Mouse (Mus musculus): ENCODE results near the gene Ogfod1. TPM values are rescaled to one million over a fixed set of nuclear protein-coding genes. Genes with fewer than 3 reads are reported as not detected.
A peak's percentile ranks its signal among the peaks of the same experiment; 100 is the strongest.

Ogfod1 gene
- polyA plus RNA-seq, 1 experiment from 2014 or later: 12.0 TPM

DNA sequence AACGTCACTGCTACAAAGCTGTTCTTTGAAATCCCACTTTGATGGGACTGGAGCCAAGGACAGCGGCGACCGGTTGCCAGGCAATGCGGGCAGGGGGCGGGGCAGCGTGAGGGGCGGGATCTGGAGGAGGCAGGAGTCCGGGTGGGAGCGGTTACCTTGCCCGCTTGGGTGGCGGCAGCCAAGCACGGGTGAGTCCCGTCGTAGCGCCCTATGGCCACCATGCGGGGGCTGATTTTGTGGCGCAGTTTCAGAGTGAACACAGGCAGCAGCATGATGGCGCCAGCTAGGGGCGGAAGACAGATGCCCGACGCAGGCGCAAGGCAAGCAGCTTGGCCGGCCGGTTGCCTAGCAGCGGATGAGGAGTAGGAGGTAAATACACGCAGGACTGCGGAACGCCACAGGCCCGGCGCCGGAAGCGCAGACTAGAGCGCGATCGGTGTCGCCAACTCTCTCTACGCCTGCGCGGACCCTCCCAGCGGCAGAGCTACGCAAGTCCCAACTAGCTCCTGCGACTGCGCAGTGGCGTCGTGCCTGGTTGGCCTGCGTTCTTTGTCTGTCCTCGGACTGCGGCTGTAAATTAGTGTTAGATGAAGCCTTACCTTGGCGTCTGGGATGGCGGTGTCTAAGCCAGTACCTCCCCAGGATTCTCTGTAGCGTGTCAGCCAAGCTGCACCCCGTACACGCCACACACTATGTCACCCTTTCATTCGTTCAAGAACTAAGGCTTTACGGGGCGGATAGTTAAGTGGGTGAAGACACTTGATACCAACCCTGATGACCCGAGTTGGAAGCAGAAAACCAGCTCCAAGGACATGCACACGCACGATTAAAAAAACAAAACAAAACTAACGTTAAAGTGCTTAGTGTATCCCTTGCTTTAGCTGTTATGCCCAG is 61.3 kb downstream of the Ogfod1 start, which contains the start of gene Bbs2:
TSS of gene Bbs2 (minus strand) at position 848 of the 894 bp plus-strand sequence.
- H3K9ac ChIP-seq (ENCODE audit: low read length): peak within 1 kb of the TSS; percentile 70
- under 1% methylated on average over 61 of the region's 61 CpGs for WGBS
- peak within 1 kb of the TSS; percentile 93 for H3K27ac ChIP-seq (ENCODE audit: low read length)
- H3K36me3 ChIP-seq (ENCODE audit: control insufficient read depth, insufficient read depth, low read length): no peaks in the 10 kb centered on the region
- H3K4me3 ChIP-seq (ENCODE audit: low read length): peak within 1 kb of the TSS; percentile 75
- peak within 1 kb of the TSS; percentile 76 for H3K4me2 ChIP-seq (ENCODE audit: low read depth, low read length)
- H3K4me1 ChIP-seq (replicated peaks; ENCODE audit: control insufficient read depth, insufficient read depth, low read length): no peaks in the 10 kb centered on the region; the same call in 1 of the 2 replicates
- no peaks in the 10 kb centered on the region for H3K9me3 ChIP-seq (ENCODE audit: control insufficient read depth, low read length)
- no peaks in the 10 kb centered on the region for H3K27me3 ChIP-seq (ENCODE audit: control insufficient read depth, insufficient read depth, low read depth, low read length)
- ATAC-seq (ENCODE audit: low read depth): peak; percentile 100

GRCm38 (mm10) chr8:94098996-94099395 is 62.0 kb downstream of the Ogfod1 start:
- no peak for ATAC-seq (ENCODE audit: low read depth)
- no peaks in the 10 kb centered on the region for H3K27me3 ChIP-seq (ENCODE audit: control insufficient read depth, insufficient read depth, low read depth, low read length)
- H3K9me3 ChIP-seq (ENCODE audit: control insufficient read depth, low read length): no peaks in the 10 kb centered on the region
- H3K4me3 ChIP-seq (ENCODE audit: low read length): peak overlapping the region; percentile 75
- no peaks in the 10 kb centered on the region for H3K36me3 ChIP-seq (ENCODE audit: control insufficient read depth, insufficient read depth, low read length)
- no peaks in the 10 kb centered on the region; the same call in 1 of the 2 replicates for H3K4me1 ChIP-seq (replicated peaks; ENCODE audit: control insufficient read depth, insufficient read depth, low read length)
- H3K27ac ChIP-seq (ENCODE audit: low read length): no peak overlapping the region
- peak overlapping the region; percentile 76 for H3K4me2 ChIP-seq (ENCODE audit: low read depth, low read length)
- H3K9ac ChIP-seq (ENCODE audit: low read length): peak overlapping the region; percentile 70; the same call in 1 of the 2 replicates
- 36% methylated on average over 4 of the region's 4 CpGs for WGBS

DNA sequence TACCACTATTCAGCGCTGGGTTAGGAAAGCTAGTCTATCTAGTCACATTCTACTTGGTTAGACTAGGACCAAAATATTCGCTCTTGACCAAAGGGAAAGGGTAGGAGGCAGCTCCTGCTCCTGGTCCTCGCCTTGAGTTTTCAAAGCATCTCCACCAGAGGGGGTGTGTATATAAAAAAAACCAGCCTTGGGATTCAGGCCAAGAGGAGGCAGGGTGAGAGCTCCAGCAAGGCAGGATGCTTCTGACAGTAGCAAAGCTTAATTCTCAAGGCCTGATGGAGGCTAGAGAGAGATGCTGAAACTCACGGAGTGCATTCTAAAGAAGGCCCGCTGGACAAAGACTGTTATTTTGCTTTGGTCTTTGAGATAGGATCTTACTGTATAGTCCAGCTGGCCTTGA is 67.1 kb downstream of the Ogfod1 start:
- no peak overlapping the region for H3K4me3 ChIP-seq (ENCODE audit: low read length)
- H3K27ac ChIP-seq (ENCODE audit: low read length): no peak overlapping the region
- WGBS: 49% methylated on average over 5 of the region's 5 CpGs
- H3K9ac ChIP-seq (ENCODE audit: low read length): no peak overlapping the region
- H3K9me3 ChIP-seq (ENCODE audit: control insufficient read depth, low read length): no peaks in the 10 kb centered on the region
- H3K4me2 ChIP-seq (ENCODE audit: low read depth, low read length): no peak overlapping the region
- ATAC-seq (ENCODE audit: low read depth): no peak
- no peaks in the 10 kb centered on the region for H3K36me3 ChIP-seq (ENCODE audit: control insufficient read depth, insufficient read depth, low read length)
- no peaks in the 10 kb centered on the region for H3K27me3 ChIP-seq (ENCODE audit: control insufficient read depth, insufficient read depth, low read depth, low read length)
- H3K4me1 ChIP-seq (replicated peaks; ENCODE audit: control insufficient read depth, insufficient read depth, low read length): no peaks in the 10 kb centered on the region; the same call in 1 of the 2 replicates

- Histone ChIP-seq H3K4me1 (replicated peaks; ENCODE audit: control insufficient read depth, insufficient read depth, low read length) (no peaks in the 10 kb centered on the region), H3K9ac (ENCODE audit: low read length) (no peak overlapping the region), H3K4me2 (ENCODE audit: low read depth, low read length) (no peak overlapping the region), H3K36me3 (ENCODE audit: control insufficient read depth, insufficient read depth, low read length) (no peaks in the 10 kb centered on the region), H3K9me3 (ENCODE audit: control insufficient read depth, low read length) (no peaks in the 10 kb centered on the region), H3K4me3 (ENCODE audit: low read length) (no peak overlapping the region), H3K27ac (ENCODE audit: low read length) (no peak overlapping the region), H3K27me3 (ENCODE audit: control insufficient read depth, insufficient read depth, low read depth, low read length) (no peaks in the 10 kb centered on the region)
- WGBS: 45% methylated on average over 3 of the region's 3 CpGs
- ATAC-seq (ENCODE audit: low read depth): no peak
Measured at GRCm38 (mm10) chr8:94107871-94108270, 70.9 kb downstream of the Ogfod1 start.

DNA sequence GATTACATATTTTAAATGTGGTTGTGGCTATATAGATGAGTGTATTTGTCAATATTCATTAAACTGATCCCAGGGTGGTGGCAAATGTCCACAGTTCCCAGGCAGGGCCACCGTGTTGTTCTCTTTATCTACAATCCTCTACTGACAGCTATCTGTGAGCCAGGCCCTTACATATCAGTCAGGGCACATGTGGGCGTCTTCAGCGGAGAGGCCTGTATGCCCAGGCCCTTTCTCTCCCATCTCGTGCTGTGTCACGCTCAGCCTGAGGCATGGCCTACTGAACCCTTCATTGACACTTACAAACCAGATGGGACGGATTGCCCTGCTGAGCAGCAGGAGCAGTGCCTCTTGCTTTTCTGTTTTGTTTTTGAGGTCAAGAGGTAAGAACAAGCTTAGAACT is 72.4 kb downstream of the Ogfod1 start:
- no peak for ATAC-seq (ENCODE audit: low read depth)
- 59% methylated on average over 6 of the region's 6 CpGs for WGBS
- no peak overlapping the region for H3K4me3 ChIP-seq (ENCODE audit: low read length)

DNA sequence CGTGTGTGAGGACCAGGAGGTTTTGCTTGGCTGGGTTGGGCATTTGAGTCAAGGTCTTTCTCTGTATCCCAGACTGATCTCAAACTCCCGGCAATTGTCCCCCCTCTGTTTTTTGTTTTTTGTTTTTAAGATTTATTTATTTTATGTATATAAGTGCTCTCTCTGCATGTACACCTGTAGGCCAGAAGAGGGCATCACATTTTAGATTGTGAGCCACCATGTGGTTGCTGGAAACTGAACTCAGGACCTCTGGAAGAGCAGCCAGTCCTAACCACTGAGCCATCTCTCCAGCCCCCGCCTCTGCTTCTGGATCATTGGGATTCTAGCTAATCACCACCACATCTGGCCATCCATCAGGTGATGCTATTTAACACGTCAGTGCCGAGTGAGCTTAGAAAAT is 72.8 kb downstream of the Ogfod1 start:
- 62% methylated on average over 5 of the region's 5 CpGs for WGBS
- H3K4me1 ChIP-seq (replicated peaks; ENCODE audit: control insufficient read depth, insufficient read depth, low read length): no peaks in the 10 kb centered on the region
- no peaks in the 10 kb centered on the region for H3K36me3 ChIP-seq (ENCODE audit: control insufficient read depth, insufficient read depth, low read length)
- no peak overlapping the region for H3K4me2 ChIP-seq (ENCODE audit: low read depth, low read length)
- no peak overlapping the region for H3K27ac ChIP-seq (ENCODE audit: low read length)
- H3K4me3 ChIP-seq (ENCODE audit: low read length): no peak overlapping the region
- no peaks in the 10 kb centered on the region for H3K27me3 ChIP-seq (ENCODE audit: control insufficient read depth, insufficient read depth, low read depth, low read length)
- H3K9me3 ChIP-seq (ENCODE audit: control insufficient read depth, low read length): no peaks in the 10 kb centered on the region
- ATAC-seq (ENCODE audit: low read depth): no peak
- H3K9ac ChIP-seq (ENCODE audit: low read length): no peak overlapping the region

More for the DNA sequence above, 72.4 kb downstream of the Ogfod1 start:
- Histone ChIP-seq H3K36me3 (ENCODE audit: control insufficient read depth, insufficient read depth, low read length) (no peaks in the 10 kb centered on the region), H3K27ac (ENCODE audit: low read length) (no peak overlapping the region), H3K4me1 (replicated peaks; ENCODE audit: control insufficient read depth, insufficient read depth, low read length) (no peaks in the 10 kb centered on the region), H3K9ac (ENCODE audit: low read length) (no peak overlapping the region), H3K27me3 (ENCODE audit: control insufficient read depth, insufficient read depth, low read depth, low read length) (no peaks in the 10 kb centered on the region), H3K9me3 (ENCODE audit: control insufficient read depth, low read length) (no peaks in the 10 kb centered on the region), H3K4me2 (ENCODE audit: low read depth, low read length) (no peak overlapping the region)

GRCm38 (mm10) chr8:94110526-94111177 is 73.7 kb downstream of the Ogfod1 start:
- WGBS: 46% methylated on average over 6 of the region's 6 CpGs
- Histone ChIP-seq H3K9ac (ENCODE audit: low read length) (no peak overlapping the region), H3K36me3 (ENCODE audit: control insufficient read depth, insufficient read depth, low read length) (no peaks in the 10 kb centered on the region), H3K4me1 (replicated peaks; ENCODE audit: control insufficient read depth, insufficient read depth, low read length) (no peaks in the 10 kb centered on the region), H3K4me2 (ENCODE audit: low read depth, low read length) (no peak overlapping the region), H3K27me3 (ENCODE audit: control insufficient read depth, insufficient read depth, low read depth, low read length) (no peaks in the 10 kb centered on the region), H3K27ac (ENCODE audit: low read length) (no peak overlapping the region), H3K9me3 (ENCODE audit: control insufficient read depth, low read length) (no peaks in the 10 kb centered on the region), H3K4me3 (ENCODE audit: low read length) (no peak overlapping the region)
- ATAC-seq (ENCODE audit: low read depth): no peak

DNA sequence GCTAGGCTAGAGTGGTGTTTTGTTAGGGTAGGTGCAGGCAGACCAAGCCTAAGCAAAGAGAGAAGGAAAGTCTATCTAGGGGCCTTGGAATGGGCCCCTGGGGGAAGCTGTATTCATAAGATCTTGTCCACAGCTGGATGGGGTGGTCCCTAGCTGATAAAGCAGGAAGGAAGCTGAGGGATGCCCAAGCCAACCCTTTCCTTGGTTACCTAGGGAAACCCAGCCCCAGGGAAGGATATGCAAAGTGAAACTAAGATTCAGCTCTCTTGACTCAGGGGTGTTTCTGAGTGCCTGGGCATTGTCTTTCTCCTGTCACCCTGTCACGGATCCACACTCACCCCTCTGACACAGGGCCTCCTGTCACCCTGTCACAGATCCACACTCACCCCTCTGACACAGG is 76.4 kb downstream of the Ogfod1 start:
- Histone ChIP-seq H3K9me3 (ENCODE audit: control insufficient read depth, low read length) (no peaks in the 10 kb centered on the region), H3K36me3 (ENCODE audit: control insufficient read depth, insufficient read depth, low read length) (no peaks in the 10 kb centered on the region), H3K27ac (ENCODE audit: low read length) (no peak overlapping the region), H3K4me2 (ENCODE audit: low read depth, low read length) (no peak overlapping the region), H3K27me3 (ENCODE audit: control insufficient read depth, insufficient read depth, low read depth, low read length) (no peaks in the 10 kb centered on the region), H3K9ac (ENCODE audit: low read length) (no peak overlapping the region), H3K4me3 (ENCODE audit: low read length) (no peak overlapping the region), H3K4me1 (replicated peaks; ENCODE audit: control insufficient read depth, insufficient read depth, low read length) (no peaks in the 10 kb centered on the region)
- ATAC-seq (ENCODE audit: low read depth): no peak
- WGBS: 44% methylated on average over 1 of the region's 1 CpGs

- Histone ChIP-seq H3K4me1 (replicated peaks; ENCODE audit: control insufficient read depth, insufficient read depth, low read length) (no peaks in the 10 kb centered on the region), H3K9me3 (ENCODE audit: control insufficient read depth, low read length) (no peaks in the 10 kb centered on the region), H3K4me2 (ENCODE audit: low read depth, low read length) (no peak overlapping the region), H3K36me3 (ENCODE audit: control insufficient read depth, insufficient read depth, low read length) (no peaks in the 10 kb centered on the region), H3K4me3 (ENCODE audit: low read length) (no peak overlapping the region), H3K9ac (ENCODE audit: low read length) (no peak overlapping the region), H3K27me3 (ENCODE audit: control insufficient read depth, insufficient read depth, low read depth, low read length) (no peaks in the 10 kb centered on the region), H3K27ac (ENCODE audit: low read length) (no peak overlapping the region)
- 76% methylated on average over 2 of the region's 2 CpGs for WGBS
- no peak for ATAC-seq (ENCODE audit: low read depth)
Measured at GRCm38 (mm10) chr8:94113972-94114371, 77.0 kb downstream of the Ogfod1 start.

All from lung, embryonic 16.5 days (tissue).